Mouse (Mus musculus): ENCODE results near the gene Ncbp3.

GRCm38 (mm10) chr11:73092877-73093276, 45.3 kb downstream of the Ncbp3 start:
- no peak for TF ChIP-seq CTCF (IDR thresholded peaks at IDR 0.05; ENCODE audit: extremely low read depth, insufficient read depth, insufficient read length, insufficient replicate concordance)
- no peak for TF ChIP-seq POLR2A (IDR thresholded peaks at IDR 0.05; ENCODE audit: low read depth, low read length)
